Mouse (Mus musculus): Measurements from ENCODE around the gene Fam213b. TPM values are rescaled to one million over a fixed set of nuclear protein-coding genes. Genes with fewer than 3 reads are reported as not detected.
A peak's percentile ranks its signal among the peaks of the same experiment; 100 is the strongest.

The Fam213b gene
- total RNA-seq, 2 experiments from 2014 or later: 44.7 to 51.3 TPM

DNA sequence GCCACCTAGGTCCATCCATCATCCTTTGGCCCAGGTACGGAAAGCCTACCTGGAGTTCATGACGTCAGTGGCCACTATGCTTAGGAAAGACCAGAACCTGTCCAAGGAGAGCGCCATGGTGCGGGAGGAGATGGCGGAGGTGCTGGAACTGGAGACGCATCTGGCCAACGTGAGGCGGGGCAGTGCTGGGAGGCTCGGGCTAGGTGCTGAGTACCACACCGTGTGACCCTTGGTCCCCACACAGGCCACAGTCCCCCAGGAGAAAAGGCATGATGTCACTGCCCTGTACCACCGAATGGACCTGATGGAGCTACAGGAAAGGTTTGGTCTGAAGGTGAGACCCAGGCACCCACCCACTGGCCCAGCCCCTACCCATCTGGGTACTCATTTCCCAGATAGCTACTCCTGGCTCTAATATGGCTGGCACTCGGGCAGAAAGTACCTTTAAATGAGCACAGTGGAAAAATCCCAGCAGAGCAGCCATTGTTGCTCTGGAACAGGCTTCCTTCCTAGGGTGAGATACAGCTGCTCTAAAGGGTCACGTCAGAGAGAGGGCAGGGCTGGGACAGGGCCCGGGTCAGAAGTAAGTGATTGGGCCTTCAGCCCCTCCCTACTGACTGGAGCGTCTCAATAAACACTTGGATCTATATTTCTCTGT, 11.2 kb downstream of the Fam213b start:
- intact Hi-C loops (cut with DNase I): no loop called here
- no peak for DNase-seq

DNA sequence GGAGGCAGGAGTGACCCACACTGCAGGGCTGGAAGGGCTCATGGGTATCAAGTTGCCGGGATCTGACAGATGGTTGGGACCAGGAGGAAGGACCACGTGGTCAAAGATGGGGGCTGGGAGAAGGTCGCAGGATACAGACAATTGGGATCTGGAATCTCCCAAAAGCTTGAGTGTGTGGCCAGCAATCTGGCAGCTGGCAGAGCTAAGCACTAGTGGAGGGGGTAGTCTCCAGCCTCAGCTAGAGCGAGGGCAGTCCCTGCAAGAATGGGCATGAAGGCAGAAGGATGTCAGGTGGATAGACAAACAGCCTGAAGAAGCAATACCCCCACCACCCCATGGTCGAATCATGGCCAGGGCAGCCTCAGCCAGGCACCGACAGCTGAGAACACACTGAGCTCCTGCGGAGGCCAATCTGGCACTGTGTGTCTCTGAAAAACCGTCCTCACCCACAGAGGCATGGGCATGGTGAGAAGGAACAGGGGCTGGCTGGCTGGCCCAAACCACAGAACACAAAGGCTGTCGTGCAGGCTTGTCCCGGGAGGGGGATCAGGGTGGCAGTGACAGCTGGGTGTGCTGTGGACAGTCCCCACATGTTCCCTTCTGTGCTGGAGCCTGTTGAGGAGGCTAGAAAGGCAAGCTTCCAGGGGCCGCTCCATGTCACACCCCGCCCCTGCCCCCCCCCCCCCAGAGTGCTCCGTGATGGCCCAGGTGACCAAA, 11.9 kb downstream of the Fam213b start:
- no peak for DNase-seq
- intact Hi-C loops (cut with DNase I): no loop called here

DNA sequence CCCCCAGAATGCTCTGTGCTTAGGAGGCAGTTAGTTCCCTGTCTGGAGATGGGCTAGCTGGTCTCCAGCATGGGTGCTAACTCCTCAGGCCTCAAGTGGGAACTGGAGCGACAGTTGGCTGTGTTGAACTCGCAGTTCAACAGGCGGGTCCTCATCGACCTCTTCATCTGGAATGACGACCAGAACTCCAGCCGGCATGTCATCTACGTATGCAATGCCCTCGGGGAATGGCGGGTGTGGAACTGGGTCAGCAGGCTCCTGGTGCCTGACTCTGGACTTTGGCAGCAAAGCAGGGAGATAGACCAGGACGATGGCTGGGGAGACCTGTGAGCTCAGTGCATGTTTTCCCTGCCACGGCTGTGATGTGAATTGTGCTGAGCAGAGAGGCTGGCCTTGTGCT, 13.5 kb downstream of the Fam213b start:
- no peak for DNase-seq
- intact Hi-C loops (cut with DNase I): no loop called here

DNA sequence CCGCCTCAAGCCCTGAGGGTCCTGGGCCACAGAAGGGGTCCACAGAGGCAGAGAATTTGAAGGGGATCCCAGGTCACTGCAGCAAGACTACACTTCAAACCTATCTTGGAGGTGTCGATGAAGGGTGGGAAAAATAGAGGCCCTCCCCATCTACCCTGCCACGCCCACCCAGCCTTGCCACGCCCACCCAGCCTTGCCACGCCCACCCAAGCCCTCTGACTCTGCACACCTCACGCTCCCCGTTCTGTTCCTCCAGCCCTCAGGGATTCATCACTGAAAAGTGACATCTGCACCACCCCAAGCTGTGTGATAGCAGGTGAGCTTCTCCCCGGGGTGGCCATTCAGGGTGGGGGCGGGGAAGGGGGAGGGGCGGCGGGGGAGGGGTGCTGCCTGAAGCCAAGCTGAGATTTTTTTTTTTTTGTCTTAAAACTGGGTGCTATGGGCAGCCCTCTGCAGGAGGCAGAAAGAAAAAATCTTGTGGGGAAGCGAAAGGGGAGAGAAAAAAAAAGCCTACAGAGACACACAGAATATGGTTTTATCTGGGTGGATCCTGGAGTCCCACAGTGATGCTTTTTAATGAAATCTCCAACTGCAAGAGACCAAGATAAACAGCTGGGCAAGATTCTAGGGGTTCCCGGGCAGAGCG, 16.8 kb downstream of the Fam213b start:
- intact Hi-C loops (cut with DNase I): no loop called here
- DNase-seq: no peak

DNA sequence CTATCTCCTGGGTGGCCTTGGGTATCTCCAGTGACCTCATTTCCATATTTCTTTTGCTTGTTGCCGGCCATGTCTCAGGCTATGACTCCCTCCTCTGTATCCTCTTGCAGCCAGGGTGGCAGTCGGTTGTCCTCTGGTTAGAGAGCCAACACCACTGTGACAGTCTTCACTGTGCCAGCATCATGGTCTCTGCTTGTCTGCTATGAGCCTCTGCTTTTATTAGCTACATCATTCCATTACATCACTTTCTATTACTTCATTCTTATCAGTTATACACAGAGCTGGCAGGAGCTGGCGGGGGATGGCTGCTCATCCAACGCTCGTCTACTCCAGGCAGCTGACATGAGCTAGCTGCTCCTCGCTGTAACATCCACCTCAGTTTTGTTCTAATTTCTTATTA, 18.2 kb downstream of the Fam213b start:
- peak; percentile 50 to 55 for DNase-seq
- intact Hi-C loops (cut with DNase I): no loop called here

DNA sequence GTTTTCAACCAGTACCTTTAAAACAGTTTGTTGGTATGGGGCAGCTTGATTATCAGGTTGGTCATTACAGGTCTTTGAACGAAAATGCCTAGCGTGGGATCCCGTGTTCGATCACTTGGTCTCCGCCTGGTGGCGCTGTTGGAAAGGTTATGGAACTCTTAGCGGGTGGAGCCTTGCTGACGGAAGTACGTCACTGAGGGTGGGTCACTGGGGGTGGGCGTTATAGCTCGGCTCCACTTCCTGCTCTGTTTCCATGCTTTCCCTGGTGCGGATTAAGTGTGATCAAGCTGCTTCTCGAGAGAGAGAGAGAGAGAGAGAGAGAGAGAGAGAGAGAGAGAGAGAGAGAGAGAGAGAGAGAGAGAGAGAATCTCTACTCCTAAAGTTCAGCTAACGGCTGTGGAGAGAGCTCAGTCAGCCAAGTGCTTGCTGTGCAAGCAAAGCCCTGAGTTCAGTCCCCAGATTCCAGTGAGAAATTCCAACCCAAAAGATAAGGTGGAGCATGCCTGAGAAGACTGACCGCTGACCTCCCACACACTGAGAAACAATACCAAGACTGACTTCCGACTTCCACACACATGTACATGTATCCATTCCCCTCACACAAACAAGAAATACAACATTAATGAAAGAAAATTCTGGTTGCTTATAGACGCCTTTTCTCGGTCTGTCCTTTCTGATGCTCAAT, 20.9 kb downstream of the Fam213b start:
- DNase-seq: peak; percentile 95 to 97
- intact Hi-C loops (cut with DNase I): loop anchor here (1.0 to 2.0 kb wide), 4 partner anchors 29 to 187 kb away; no protein-coding TSS in a partner anchor

DNA sequence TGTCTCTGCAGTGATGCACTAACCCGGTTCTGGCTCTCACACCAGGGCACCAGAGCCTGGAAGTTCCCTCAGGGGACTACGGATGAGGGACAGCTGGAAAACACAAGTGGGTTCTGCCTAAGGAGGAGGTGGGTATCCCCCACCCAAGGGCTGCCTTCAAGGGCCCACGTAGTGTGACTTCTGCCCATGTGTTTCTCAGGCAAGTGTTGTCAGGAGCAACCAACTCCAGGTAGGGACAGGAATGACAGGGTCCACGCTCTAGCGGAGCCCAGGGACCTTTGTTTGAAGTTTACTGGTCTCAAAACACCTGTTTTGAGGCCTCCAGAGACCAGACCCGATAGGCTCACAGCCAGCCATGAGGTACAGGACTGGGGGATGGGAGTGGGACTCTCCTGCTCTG, 25.7 kb downstream of the Fam213b start:
- intact Hi-C loops (cut with DNase I): no loop called here
- DNase-seq: no peak

DNA sequence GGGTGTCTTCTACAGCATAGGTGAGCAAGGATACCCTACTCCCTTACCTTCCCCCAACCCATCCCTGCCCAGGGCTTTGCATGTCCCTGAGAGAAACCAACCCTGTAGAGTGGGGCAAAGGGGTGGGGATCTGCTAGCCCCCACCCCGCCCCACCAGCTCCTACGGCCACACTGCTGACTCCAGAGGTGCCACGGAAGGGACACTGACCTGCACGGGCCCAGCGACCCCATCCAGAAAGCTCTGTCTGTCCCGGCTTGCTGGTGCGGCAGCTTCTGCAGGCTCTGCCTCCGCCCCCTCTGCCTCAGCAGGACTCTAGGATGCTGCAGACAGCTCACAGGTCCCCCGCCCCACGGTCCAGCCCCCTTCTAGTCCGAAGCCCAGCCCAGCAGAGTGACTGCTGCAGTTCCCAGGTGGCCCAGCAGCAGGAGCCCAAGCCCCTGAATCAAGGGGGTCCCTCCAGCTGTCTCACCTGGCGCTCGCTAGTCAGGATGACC, 27.1 kb downstream of the Fam213b start:
- intact Hi-C loops (cut with DNase I): no loop called here
- no peak for DNase-seq

DNA sequence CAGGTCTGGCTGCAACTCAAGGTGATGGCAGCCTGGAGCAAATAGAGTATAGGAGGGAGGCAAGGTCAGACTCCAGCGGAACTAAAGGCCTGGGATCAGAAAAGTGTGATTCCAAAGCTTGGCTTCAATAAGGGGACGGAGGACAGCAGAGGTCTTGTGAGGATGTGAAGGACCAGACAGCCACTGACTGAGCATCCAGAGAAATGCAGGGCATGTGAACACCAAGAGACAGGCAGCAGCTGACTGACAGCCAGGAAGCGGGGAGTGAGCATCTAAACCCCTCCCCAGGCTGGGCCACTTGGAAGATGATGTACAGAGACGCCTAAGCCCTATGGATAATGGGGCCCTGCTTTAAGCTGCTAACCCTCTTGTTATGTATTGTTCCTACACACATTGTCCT, 28.2 kb downstream of the Fam213b start:
- no peak for DNase-seq
- intact Hi-C loops (cut with DNase I): no loop called here

DNA sequence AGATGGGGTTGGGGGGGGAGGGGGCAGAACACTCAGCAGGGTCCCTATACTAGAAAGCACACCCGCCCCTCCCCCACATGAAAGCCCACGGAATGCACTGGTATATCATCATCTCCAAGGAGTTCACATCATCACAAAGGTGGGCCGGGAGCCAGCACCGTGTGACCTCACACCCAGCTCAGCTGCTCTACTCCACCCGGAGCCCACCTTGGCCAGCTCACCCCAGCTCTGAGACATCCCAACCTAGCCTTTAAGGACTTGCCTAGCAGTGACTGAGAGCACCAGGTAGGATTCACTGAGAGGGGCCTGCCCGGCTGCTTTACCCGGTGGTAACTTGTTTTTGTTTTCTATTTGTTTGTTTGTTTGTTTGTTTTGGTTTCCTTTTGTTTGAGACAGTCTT, 29.5 kb downstream of the Fam213b start, which contains the start of gene Mmel1:
Gene Mmel1 (plus strand): TSS at position 146 of the 400 bp plus-strand sequence.
- DNase-seq: no peak
- intact Hi-C loops (cut with DNase I): no loop called here

DNA sequence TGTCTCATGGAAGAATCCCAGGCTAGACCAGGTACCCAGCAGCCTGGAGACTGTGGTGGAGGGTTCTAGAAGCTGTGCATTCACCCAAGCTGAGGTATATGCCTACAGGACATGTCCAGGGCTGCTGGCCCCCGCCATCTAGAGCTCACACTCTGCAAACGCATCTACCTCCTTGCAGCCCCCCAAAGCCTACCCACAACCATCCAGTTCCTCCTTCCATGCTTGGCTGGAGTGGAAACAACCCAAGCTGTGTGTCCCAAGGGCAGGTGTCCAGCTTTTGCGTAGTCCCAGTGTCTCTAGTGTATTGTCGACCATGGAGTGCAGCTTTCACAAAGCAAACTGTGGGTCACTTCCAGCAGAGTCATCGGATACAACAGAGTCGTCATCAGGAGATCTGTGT, 31.7 kb downstream of the Fam213b start:
- intact Hi-C loops (cut with DNase I): no loop called here
- DNase-seq: no peak

DNA sequence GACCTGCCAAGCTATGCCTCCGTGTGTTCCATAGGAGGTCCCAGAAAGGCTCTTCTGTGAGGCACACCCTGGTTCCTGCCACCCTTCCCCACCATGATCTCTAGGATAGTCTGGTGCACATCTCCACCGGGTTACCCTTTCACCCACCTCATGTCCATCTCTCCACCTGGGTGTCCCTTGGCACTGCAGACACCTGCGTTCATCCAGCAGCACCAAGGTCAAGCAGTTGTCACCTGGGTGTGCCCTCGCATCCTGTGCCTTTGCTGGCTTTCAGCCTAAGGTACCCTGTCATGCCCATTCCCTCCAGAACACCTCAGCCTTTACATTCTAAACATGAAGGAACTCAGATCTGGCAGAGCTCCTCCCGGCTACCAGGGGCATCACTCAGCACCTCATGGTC, 32.5 kb downstream of the Fam213b start:
- DNase-seq: no peak
- intact Hi-C loops (cut with DNase I): no loop called here

DNA sequence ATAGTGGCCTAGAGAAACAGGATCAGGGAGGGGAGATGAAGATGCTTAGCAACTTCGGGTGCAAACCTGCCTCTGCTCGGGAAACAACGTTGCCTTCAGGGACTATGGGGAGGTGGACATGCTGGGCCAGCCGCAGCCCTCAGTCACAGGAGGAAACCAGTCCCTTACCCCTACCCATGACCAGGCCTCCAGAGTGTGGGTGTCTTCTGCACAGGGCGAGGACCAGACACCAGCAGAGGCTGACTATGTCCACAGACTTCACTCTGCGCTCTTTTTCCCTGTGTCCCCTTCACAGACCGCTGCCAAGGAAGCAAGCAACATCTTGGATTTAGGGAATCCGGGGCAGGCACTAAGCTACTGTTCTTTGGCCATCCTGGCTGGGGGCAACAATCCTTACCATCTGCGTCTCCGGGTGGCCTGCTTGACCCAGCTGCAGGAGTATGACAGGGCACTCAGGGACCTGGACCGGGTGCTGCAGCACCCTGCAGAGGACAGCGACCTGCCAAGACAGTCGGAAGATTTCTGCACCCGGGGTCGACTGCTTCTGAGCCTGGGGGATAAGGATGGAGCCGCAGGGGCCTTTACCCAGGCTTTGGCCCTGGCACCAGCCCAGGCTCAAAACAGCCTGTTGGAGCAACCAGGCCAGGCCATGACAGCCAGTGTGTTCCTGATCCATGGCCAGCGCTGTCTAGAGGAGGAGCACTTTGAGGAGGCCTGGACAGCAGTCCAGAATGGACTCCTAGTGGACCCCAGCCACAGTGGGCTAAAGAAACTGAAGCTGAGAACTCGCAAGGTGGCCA, 33.8 kb downstream of the Fam213b start:
- no peak for DNase-seq

DNA sequence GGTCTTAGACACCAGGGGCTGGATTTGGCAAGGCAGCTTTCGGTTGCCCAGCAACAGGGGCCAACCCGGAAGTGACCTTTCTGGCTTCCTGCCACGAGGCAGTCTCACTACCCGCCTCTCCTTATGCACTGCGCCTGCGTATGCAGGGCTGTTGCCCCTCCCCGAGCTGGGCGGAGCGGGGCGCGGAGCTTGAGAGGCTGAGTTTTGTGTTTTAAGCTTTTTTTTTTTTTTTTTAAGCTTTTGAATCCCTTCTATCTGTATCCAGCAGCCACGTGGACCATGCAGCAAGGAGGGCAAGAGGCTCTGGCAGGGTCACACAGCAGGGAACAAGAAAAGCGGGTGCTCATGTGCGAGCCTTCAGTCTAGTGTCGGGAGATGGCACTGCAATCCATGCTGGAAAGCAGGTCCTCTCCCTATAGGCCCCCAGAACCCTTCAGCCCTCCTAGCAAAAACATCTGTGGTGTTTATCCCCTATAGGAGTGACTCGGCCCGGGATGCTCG, 34.6 kb downstream of the Fam213b start:
- peak; percentile 90 to 96 for DNase-seq
- intact Hi-C loops (cut with DNase I): no loop called here

More for the DNA sequence above, 33.8 kb downstream of the Fam213b start:
- intact Hi-C loops (cut with DNase I): no loop called here

DNA sequence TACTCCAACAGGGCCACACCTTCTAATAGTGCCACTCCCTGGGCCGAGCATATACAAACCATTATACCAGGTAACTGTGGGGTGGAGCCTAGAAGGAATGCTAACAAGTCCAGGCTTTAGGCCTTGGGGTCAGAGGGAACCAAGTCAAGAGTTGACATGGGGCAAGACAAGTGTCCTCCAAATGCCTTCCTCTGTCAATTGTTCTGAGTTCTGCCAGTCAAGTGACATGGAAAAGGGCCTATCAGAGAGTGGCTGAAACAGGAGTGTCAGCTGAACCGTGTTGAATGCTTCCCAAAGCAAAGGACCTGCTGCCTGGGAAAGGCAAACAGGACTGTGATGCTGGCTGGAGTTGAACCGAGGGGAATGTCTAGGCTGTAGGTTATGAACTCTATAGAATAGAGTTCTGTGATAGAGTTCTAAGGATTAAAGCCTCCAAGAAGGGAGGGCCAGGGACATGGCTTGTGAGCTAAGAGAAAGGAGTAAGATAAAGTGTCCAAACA, 35.4 kb downstream of the Fam213b start:
- no peak for DNase-seq
- intact Hi-C loops (cut with DNase I): no loop called here

DNA sequence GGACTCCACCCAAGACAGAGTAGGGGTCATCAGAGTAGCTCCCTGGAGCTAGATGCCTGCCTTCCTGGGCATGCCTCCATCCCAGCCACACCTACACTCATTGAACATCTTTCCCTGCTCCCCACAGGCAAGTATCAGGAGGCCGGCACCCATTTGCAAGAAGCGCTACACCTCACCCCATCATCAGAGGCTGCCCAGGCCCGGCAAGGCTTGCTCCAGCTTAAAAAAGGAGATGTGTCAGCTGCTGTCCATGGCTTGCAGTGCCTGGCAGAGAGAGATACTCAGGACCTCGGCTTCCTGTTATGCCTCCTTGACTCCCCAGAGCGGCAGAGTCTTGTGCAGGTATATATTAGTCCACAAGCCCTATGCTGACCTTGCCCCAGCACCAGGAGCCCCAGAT, 37.0 kb downstream of the Fam213b start:
- no peak for DNase-seq
- intact Hi-C loops (cut with DNase I): no loop called here

DNA sequence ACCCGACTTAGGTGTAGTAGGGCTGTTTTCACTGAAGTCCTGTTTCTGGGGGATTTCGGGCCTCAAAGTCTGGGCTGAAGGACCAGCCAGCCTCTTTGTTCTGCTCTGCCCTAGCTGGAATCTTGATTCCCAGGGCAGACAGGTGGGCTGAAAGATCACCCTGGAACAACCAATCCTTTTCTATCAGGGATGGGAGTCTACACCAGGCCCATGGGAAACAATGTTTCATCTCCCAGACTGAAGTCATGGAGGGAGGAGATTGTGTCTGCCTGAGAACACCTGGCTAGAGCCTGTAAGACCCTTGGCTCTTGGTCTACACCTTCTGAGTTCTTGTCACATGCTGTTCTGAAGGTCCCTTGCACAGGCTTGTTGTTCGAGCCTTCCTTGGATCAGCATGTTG, 40.3 kb downstream of the Fam213b start:
- no peak for DNase-seq
- intact Hi-C loops (cut with DNase I): no loop called here

DNA sequence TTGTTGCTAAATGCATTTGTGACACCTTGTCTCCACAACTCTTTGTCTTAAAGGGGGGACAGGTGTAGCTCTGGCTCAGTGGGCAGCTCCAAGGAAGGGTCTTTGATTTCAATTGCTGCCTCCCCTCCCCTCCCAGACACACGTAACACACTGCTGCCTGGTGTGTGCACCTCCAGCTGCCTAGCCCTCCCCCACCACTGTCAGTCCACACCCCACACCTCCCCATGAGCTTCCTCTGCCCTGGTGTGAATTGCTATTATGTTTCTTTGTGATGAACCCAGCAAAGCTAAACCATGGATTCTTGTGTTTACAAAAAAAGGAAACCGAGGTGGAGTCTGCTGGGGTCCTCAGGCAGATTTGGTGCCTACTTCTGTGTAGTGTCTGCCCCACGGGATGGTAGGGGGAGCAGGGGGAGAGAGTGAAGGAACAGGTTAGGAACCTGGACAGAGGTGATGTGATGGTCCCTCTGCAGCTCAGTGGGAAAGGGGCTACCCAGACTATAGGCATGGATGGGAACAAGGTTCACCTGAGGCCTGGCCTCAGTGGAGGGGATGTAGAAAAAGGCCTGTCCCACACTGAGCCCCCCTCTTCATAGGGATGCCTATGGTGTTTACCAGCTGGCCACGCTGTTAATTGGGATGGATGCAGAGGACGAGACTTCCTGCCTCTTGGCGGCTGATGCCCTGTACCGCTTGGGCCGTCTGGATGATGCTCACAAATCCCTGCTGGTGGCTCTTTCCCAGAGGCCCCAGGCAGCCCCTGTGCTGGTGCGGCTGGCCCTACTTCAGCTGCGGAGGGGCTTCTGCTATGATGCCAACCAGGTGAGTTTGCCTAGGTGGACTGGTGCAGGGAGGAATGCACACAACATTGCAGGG, 41.3 kb downstream of the Fam213b start:
- DNase-seq: no peak

DNA sequence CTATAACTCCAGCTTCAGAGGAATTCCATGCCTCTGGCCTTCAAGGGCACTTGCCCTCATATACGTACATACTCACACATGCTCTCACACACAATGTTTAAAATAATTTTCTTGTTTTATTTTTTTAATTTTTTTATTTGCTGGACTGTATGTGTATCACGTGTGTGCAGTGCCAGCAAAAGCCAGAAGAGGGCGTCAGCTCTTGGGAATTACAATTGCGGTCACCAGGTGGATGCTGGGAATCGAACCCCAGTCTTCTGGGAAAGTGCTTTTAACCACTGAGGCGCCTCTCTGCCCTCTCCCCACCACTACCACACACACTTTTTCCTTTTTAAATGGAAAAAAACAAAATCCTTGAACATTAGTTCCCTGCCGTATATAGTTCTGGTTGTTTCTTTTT, 42.1 kb downstream of the Fam213b start:
- intact Hi-C loops (cut with DNase I): no loop called here
- DNase-seq: no peak

More for the DNA sequence above, 41.3 kb downstream of the Fam213b start:
- intact Hi-C loops (cut with DNase I): no loop called here
